Mouse (Mus musculus): ENCODE measurements around the gene Mrpl42. TPM values are rescaled to one million over a fixed set of nuclear protein-coding genes. Genes with fewer than 3 reads are reported as not detected.
A peak's percentile ranks its signal among the peaks of the same experiment; 100 is the strongest.

The Mrpl42 gene
- polyA plus RNA-seq, 1 experiment from 2014 or later = 318 TPM

GRCm38 (mm10) chr10:95504341-95504740 is 2.6 kb upstream of the Mrpl42 start:
- H3K4me2 ChIP-seq (replicated peaks; ENCODE audit: low read depth, low read length) = no peak overlapping the region
- H3K4me1 ChIP-seq (ENCODE audit: insufficient read depth, low read length) = peaks cover 12% of the 10 kb centered on the region
- H3K9me3 ChIP-seq (ENCODE audit: low read length) = no peaks in the 10 kb centered on the region
- H3K9ac ChIP-seq (replicated peaks; ENCODE audit: low read length) = no peak overlapping the region
- 3% methylated on average over 1 of the region's 1 CpGs for WGBS
- no peak for ATAC-seq (ENCODE audit: low FRiP score, low TSS enrichment)
- no peak overlapping the region for H3K4me3 ChIP-seq (ENCODE audit: low read length)
- H3K27me3 ChIP-seq (ENCODE audit: insufficient read depth, low read length) = no peaks in the 10 kb centered on the region
- H3K36me3 ChIP-seq (ENCODE audit: insufficient read depth, low read length) = no peaks in the 10 kb centered on the region
- no peak overlapping the region for H3K27ac ChIP-seq (ENCODE audit: low read length)

- ATAC-seq (ENCODE audit: low FRiP score, low TSS enrichment) = no peak
- Histone ChIP-seq H3K4me3 (ENCODE audit: low read length) (no peak overlapping the region), H3K27ac (ENCODE audit: low read length) (no peak overlapping the region), H3K9ac (replicated peaks; ENCODE audit: low read length) (no peak overlapping the region), H3K4me2 (replicated peaks; ENCODE audit: low read depth, low read length) (no peak overlapping the region), H3K4me1 (ENCODE audit: insufficient read depth, low read length) (peaks cover 12% of the 10 kb centered on the region), H3K9me3 (ENCODE audit: low read length) (no peaks in the 10 kb centered on the region), H3K36me3 (ENCODE audit: insufficient read depth, low read length) (no peaks in the 10 kb centered on the region), H3K27me3 (ENCODE audit: insufficient read depth, low read length) (no peaks in the 10 kb centered on the region)
- WGBS = 82% methylated on average over 14 of the region's 14 CpGs
Measured at GRCm38 (mm10) chr10:95503443-95504235, 1.9 kb upstream of the Mrpl42 start.

- Histone ChIP-seq H3K4me3 (ENCODE audit: low read length) (peak overlapping the region; percentile 93), H3K4me1 (ENCODE audit: insufficient read depth, low read length) (peaks cover 12% of the 10 kb centered on the region), H3K9me3 (ENCODE audit: low read length) (no peaks in the 10 kb centered on the region), H3K4me2 (replicated peaks; ENCODE audit: low read depth, low read length) (peak overlapping the region; percentile 76), H3K9ac (replicated peaks; ENCODE audit: low read length) (peak overlapping the region; percentile 94), H3K36me3 (ENCODE audit: insufficient read depth, low read length) (peaks cover 11% of the 10 kb centered on the region), H3K27me3 (ENCODE audit: insufficient read depth, low read length) (no peaks in the 10 kb centered on the region), H3K27ac (ENCODE audit: low read length) (peak overlapping the region; percentile 93)
- WGBS = 2% methylated on average over 7 of the region's 7 CpGs
- ATAC-seq (ENCODE audit: low FRiP score, low TSS enrichment) = no peak
Measured at GRCm38 (mm10) chr10:95501033-95501432, 707 bp downstream of the Mrpl42 start.

GRCm38 (mm10) chr10:95494268-95494667 is 7.5 kb downstream of the Mrpl42 start:
- Histone ChIP-seq H3K4me1 (ENCODE audit: insufficient read depth, low read length) (no peaks in the 10 kb centered on the region), H3K4me3 (ENCODE audit: low read length) (no peak overlapping the region), H3K27ac (ENCODE audit: low read length) (no peak overlapping the region), H3K9ac (replicated peaks; ENCODE audit: low read length) (no peak overlapping the region), H3K27me3 (ENCODE audit: insufficient read depth, low read length) (no peaks in the 10 kb centered on the region), H3K9me3 (ENCODE audit: low read length) (peaks cover 11% of the 10 kb centered on the region; the same call in 1 of the 2 replicates), H3K36me3 (ENCODE audit: insufficient read depth, low read length) (peaks cover 72% of the 10 kb centered on the region), H3K4me2 (replicated peaks; ENCODE audit: low read depth, low read length) (no peak overlapping the region)
- WGBS = 96% methylated on average over 5 of the region's 5 CpGs
- ATAC-seq (ENCODE audit: low FRiP score, low TSS enrichment) = no peak

GRCm38 (mm10) chr10:95489653-95490052 is 12.1 kb downstream of the Mrpl42 start:
- H3K9me3 ChIP-seq (ENCODE audit: low read length) = peaks cover 9% of the 10 kb centered on the region; the same call in 1 of the 2 replicates
- peaks cover 80% of the 10 kb centered on the region for H3K36me3 ChIP-seq (ENCODE audit: insufficient read depth, low read length)
- no peak overlapping the region for H3K4me3 ChIP-seq (ENCODE audit: low read length)
- no peak overlapping the region for H3K9ac ChIP-seq (replicated peaks; ENCODE audit: low read length)
- no peak for ATAC-seq (ENCODE audit: low FRiP score, low TSS enrichment)
- no peak overlapping the region for H3K4me2 ChIP-seq (replicated peaks; ENCODE audit: low read depth, low read length)
- H3K27me3 ChIP-seq (ENCODE audit: insufficient read depth, low read length) = no peaks in the 10 kb centered on the region
- H3K27ac ChIP-seq (ENCODE audit: low read length) = no peak overlapping the region
- WGBS = 83% methylated on average over 2 of the region's 2 CpGs
- H3K4me1 ChIP-seq (ENCODE audit: insufficient read depth, low read length) = no peaks in the 10 kb centered on the region

GRCm38 (mm10) chr10:95477516-95477915 is 24.2 kb downstream of the Mrpl42 start:
- peaks cover 15% of the 10 kb centered on the region for H3K36me3 ChIP-seq (ENCODE audit: insufficient read depth, low read length)
- ATAC-seq (ENCODE audit: low FRiP score, low TSS enrichment) = no peak

GRCm38 (mm10) chr10:95475923-95476322 is 25.8 kb downstream of the Mrpl42 start:
- Histone ChIP-seq H3K27ac (ENCODE audit: low read length) (no peak overlapping the region), H3K27me3 (ENCODE audit: insufficient read depth, low read length) (no peaks in the 10 kb centered on the region), H3K9ac (replicated peaks; ENCODE audit: low read length) (no peak overlapping the region), H3K4me3 (ENCODE audit: low read length) (no peak overlapping the region), H3K36me3 (ENCODE audit: insufficient read depth, low read length) (peaks cover 10% of the 10 kb centered on the region; the same call in 1 of the 2 replicates), H3K4me1 (ENCODE audit: insufficient read depth, low read length) (no peaks in the 10 kb centered on the region), H3K4me2 (replicated peaks; ENCODE audit: low read depth, low read length) (no peak overlapping the region), H3K9me3 (ENCODE audit: low read length) (no peaks in the 10 kb centered on the region)
- 10% methylated on average over 10 of the region's 10 CpGs for WGBS
- ATAC-seq (ENCODE audit: low FRiP score, low TSS enrichment) = peak; percentile 71; the same call in 1 of the 2 replicates

More at GRCm38 (mm10) chr10:95477516-95477915, 24.2 kb downstream of the Mrpl42 start:
- WGBS = 83% methylated on average over 11 of the region's 11 CpGs
- no peak overlapping the region for H3K4me3 ChIP-seq (ENCODE audit: low read length)
- H3K9ac ChIP-seq (replicated peaks; ENCODE audit: low read length) = no peak overlapping the region
- no peak overlapping the region for H3K4me2 ChIP-seq (replicated peaks; ENCODE audit: low read depth, low read length)
- no peaks in the 10 kb centered on the region for H3K27me3 ChIP-seq (ENCODE audit: insufficient read depth, low read length)
- H3K4me1 ChIP-seq (ENCODE audit: insufficient read depth, low read length) = no peaks in the 10 kb centered on the region
- no peaks in the 10 kb centered on the region for H3K9me3 ChIP-seq (ENCODE audit: low read length)
- H3K27ac ChIP-seq (ENCODE audit: low read length) = no peak overlapping the region

GRCm38 (mm10) chr10:95471889-95472547 is 29.7 kb downstream of the Mrpl42 start:
- 85% methylated on average over 11 of the region's 11 CpGs for whole genome bisulfite sequencing
- Histone ChIP-seq H3K4me3 (ENCODE audit: low read length) (no peak overlapping the region), H3K9me3 (ENCODE audit: low read length) (no peaks in the 10 kb centered on the region), H3K4me2 (replicated peaks; ENCODE audit: low read depth, low read length) (no peak overlapping the region), H3K27ac (ENCODE audit: low read length) (no peak overlapping the region), H3K36me3 (ENCODE audit: insufficient read depth, low read length) (no peaks in the 10 kb centered on the region), H3K27me3 (ENCODE audit: insufficient read depth, low read length) (no peaks in the 10 kb centered on the region), H3K4me1 (ENCODE audit: insufficient read depth, low read length) (no peaks in the 10 kb centered on the region), H3K9ac (replicated peaks; ENCODE audit: low read length) (no peak overlapping the region)
- no peak for ATAC-seq (ENCODE audit: low FRiP score, low TSS enrichment)

- WGBS = 79% methylated on average over 3 of the region's 3 CpGs
Measured at GRCm38 (mm10) chr10:95471186-95471585, 30.6 kb downstream of the Mrpl42 start.

GRCm38 (mm10) chr10:95468894-95469293 is 32.8 kb downstream of the Mrpl42 start:
- Histone ChIP-seq H3K4me3 (ENCODE audit: low read length) (no peak overlapping the region), H3K9me3 (ENCODE audit: low read length) (no peaks in the 10 kb centered on the region), H3K4me1 (ENCODE audit: insufficient read depth, low read length) (no peaks in the 10 kb centered on the region), H3K4me2 (replicated peaks; ENCODE audit: low read depth, low read length) (no peak overlapping the region), H3K27me3 (ENCODE audit: insufficient read depth, low read length) (no peaks in the 10 kb centered on the region), H3K36me3 (ENCODE audit: insufficient read depth, low read length) (no peaks in the 10 kb centered on the region), H3K9ac (replicated peaks; ENCODE audit: low read length) (no peak overlapping the region), H3K27ac (ENCODE audit: low read length) (no peak overlapping the region)
- WGBS = 55% methylated on average over 4 of the region's 4 CpGs
- ATAC-seq (ENCODE audit: low FRiP score, low TSS enrichment) = no peak

More at GRCm38 (mm10) chr10:95471186-95471585, 30.6 kb downstream of the Mrpl42 start:
- no peaks in the 10 kb centered on the region for H3K9me3 ChIP-seq (ENCODE audit: low read length)
- H3K27ac ChIP-seq (ENCODE audit: low read length) = no peak overlapping the region
- ATAC-seq (ENCODE audit: low FRiP score, low TSS enrichment) = no peak
- no peak overlapping the region for H3K9ac ChIP-seq (replicated peaks; ENCODE audit: low read length)
- no peaks in the 10 kb centered on the region for H3K27me3 ChIP-seq (ENCODE audit: insufficient read depth, low read length)
- H3K4me2 ChIP-seq (replicated peaks; ENCODE audit: low read depth, low read length) = no peak overlapping the region
- no peaks in the 10 kb centered on the region for H3K36me3 ChIP-seq (ENCODE audit: insufficient read depth, low read length)
- H3K4me3 ChIP-seq (ENCODE audit: low read length) = no peak overlapping the region
- H3K4me1 ChIP-seq (ENCODE audit: insufficient read depth, low read length) = no peaks in the 10 kb centered on the region

Measured in kidney, embryonic 16.5 days (tissue).